Mouse (Mus musculus): ENCODE data around the gene Cx3cr1.
"Not testable (repeated sequence)": the region's sequence is repeated elsewhere in the genome, so short reads cannot be mapped to it uniquely, and the experiment has no call there.

Cx3cr1 gene

DNA sequence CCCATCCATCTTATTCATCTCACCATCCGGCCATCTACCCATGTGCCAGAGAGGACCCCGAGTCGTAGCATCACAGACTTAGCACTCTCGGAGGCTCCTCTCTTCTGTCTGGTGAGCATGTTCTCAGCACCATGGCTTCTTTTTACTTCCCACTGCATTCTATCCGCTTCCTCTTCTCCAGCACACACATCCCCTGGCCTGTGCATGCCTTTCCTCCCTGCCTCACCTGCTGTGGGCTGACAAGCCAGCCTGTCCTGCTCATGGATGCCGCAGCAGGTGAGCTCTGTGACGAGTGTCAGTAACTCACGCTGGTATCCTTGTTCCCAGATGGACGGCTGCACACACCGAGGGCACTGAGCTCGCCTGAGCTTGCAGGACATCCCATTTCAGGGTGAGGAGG is at the start of gene Cx3cr1:
Gene Cx3cr1 (minus strand): TSS at position 101 of the 400 bp plus-strand sequence.
- no peak for DNase-seq

GRCm38 (mm10) chr9:120118212-120118611 is 48.5 kb upstream of the Cx3cr1 start:
- DNase-seq = no peak

DNA sequence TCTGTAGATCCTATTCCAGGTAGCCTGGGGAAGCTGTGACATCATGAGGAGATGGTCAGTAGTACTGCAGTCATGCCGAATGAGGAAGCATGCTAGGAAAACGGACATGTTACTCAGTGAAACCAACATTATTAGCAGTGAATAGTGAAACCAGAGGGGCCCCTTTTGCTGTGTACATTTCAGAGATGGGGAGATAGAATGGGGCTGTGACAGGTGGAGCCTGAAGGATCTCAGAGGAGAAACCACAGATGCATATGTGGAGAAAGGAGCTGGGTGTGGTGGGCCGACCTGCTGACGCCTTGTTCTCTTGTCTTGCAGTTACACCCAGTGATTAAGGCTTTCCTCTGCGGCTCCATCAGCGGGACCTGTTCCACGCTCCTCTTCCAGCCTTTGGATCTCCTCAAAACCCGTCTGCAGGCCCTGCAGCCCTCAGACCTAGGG is 46.5 kb upstream of the Cx3cr1 start:
- DNase-seq = no peak

DNA sequence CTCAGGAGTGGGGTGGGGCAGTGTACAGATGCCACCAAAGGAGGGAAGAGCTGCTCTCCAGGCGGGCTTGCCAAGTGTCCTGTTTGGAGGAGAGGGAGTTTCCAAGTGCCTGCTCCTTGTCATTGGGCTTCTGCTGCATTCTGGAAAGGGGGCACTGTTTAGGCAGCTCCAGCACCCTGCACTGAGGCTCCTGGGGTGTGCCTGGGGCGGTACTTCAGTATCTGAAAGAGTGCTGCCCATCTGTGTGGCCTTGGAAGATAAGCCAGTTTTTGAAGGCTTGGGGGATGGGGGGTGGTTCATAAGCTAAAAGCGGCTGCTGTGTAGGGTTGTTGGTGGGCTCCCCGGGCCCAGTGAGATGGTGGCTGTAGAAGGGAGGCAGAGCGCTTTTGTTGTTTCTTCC is 45.9 kb upstream of the Cx3cr1 start:
- DNase-seq = no peak

GRCm38 (mm10) chr9:120114789-120115151 is 45.1 kb upstream of the Cx3cr1 start:
- no peak for DNase-seq

DNA sequence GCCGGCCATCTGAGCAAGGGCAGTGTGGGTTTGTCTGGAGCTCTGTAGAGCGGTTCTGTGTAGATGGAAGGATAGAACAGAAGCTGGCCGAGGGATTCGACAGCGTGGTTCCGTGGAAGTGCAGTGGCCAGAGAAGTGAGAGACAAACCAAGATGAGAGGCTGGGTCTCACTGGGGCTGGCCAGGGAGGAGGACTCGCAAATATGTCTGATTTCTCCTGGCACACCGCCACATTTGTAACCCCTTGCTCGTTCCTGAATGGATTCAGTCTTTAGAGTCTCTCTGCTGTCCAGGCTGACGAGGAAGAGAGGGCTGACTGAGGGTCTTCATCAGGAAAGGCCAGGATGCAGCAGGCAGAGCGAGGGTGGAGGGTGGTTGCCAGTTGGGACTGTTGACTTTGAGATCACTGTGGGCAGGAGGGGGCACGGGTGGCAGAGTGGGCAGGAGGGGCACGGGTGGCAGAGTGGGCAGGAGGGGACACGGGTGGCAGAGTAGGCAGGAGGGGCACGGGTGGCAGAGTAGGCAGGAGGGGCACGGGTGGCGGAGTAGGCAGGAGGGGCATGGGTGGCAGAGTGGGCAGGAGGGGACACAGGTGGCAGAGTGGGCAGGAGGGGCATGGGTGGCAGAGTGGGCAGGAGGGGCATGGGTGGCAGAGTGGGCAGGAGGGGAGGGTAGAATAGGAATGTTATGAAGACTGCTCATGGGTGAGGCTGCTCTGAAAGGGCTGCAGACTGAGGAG is 44.5 kb upstream of the Cx3cr1 start:
- DNase-seq = no peak

- no peak for DNase-seq
Observed at GRCm38 (mm10) chr9:120113456-120113855, 43.8 kb upstream of the Cx3cr1 start.

- DNase-seq = no peak
Observed at GRCm38 (mm10) chr9:120112472-120112871, 42.8 kb upstream of the Cx3cr1 start.

DNA sequence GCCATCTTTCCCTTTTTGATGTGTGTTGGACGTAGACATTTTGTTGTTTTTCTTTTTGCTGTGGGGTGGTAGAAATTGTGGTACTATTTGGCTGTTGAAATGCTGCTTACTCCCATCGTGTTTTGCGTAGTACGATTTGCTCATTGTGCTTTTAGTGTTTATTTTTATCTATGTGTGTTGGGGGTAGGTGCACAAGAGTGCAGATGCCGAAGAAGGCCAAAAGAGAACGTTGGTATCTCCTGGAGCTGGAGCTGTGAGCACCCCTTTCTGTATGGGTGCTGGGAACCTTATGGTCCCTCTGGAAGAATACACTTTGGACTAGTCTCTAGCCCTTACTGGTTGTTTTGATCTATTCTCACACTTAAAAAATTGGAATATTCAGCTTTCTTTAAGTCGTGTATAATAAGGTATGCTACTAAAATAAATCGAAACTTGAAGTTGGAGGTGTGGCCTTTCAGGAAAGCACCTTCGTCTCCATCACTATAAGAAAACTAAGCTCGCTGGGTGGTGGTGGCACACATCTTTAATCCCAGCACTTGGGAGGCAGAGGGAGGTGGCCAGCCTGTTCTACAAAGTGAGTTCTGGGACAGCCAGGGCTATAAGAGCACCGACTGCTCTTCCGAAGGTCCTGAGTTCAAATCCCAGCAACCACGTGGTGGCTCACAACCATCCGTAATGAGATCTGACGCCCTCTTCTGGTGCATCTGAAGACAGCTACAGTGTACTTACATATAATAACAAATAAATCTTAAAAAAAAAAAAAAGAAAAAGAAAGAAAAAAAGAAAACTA is 41.7 kb upstream of the Cx3cr1 start:
- DNase-seq = no peak

DNA sequence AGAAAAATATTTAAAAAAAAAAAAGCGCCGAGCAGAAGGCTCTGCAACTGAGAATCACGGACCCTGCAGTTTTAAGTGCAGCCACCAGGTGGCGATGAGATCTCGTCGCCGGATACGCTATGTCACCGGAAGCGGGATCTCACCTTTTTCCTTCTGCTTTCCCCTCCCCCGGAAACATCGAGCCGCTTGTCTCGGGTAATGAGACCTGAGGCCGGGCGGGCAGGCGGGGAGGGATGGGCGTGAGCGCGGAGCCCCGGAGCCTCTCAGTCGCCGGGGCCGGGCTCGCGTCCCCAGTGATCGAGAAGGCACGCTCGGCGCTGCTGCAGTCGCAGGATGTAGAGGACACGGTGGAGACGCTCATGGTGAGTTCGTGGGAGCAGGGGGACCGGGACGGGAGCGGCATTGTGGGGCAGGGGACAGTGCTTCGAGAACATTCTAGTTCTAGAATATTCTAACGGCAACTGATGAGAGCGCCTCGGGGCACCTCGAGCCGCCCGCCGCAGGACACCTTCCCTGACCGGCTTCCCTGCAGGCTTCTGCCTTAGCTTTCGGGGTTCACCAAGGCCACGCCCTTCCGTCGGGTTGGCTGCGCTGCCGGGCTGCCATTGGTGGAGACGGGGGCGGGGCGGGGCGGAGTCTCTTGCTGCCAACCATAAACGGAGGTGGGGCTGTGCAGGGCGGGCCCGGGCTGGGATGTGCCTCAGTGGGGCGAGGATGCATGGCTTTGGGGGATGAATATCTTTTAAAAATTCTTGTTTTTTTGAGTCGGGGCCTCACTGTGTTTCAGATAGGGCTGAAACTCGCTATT is 40.7 kb upstream of the Cx3cr1 start, which contains the start of gene Slc25a38:
Gene Slc25a38 (plus strand): TSS at position 164 of the 808 bp plus-strand sequence.
- peak; percentile 97 to 98 for DNase-seq

DNA sequence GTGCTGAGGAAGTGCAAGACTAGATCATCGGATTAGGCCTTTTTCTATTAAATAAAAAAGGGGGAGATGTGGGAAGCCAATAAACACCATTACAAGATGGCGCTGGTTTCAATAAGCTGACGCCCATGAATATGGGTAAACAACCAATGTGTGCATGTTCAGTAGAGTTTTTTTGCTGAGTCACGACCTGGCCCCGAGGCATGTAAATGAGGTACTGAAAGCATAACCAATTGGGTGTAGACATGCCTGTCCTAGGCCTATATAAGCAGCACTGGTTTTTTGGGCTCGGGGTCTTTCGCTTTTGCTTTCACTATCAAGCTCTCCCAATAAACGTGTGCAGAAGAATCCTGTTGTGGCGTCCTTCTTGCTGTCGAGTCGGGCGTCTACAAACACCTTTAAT is 39.3 kb upstream of the Cx3cr1 start:
- DNase-seq = not testable (repeated sequence)

DNA sequence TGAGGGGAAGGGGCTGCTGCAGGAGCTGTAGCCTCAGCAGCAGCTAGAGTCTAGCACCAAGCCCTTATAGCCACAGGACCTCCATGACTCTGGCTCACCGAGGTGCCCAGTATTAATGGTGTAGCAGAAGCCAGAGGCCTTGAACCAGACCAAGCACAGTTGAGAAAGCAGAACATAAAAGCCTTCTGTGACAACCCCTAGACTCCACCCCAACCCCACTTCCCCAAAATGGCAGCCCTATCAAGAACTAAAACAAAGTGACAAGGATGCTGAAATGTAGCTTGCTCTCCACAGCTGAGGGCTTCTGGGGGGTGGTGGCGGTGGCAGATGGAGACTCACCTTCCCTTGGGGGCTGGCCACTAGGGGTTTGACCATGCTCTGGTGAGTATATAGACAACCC is 31.5 kb upstream of the Cx3cr1 start:
- no peak for DNase-seq

DNA sequence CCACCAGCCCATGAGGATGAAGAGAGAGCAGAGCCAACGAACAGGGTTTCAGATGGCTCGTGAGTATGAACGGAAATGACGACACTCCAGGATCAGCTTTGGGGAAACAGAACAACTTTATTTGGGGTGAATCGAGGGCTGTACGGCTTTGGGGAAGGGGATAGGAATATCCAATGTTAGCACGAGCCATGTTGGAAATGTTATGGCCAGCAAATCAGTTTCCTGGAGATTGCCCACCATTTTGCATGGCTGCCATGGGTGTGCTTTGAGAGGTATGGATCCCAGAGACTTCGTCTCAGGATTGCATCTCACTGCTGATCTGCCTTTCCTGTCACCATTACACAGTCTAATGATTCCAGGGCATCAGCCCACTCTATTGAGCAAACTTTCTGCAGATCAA is 29.6 kb upstream of the Cx3cr1 start:
- no peak for DNase-seq

DNA sequence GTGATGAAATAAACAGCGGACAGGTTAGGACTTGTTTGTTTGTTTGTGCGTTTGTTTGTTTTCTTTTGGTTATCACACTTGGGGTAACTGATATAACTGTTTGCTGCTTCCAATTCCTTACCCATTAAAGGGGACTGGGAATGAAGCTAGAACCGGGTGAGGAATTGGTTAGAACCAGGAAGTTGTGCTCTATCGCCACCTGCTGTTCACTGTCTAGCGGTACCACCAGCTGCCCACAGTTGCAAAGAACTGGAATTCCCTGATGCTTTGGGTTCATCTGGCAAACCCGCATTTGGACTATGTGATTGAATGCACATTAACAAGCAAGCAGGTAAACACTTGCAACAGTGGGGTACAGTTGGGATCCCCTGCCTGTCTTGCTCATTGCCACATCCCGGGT is 29.0 kb upstream of the Cx3cr1 start:
- peak; percentile 84 to 89 for DNase-seq

DNA sequence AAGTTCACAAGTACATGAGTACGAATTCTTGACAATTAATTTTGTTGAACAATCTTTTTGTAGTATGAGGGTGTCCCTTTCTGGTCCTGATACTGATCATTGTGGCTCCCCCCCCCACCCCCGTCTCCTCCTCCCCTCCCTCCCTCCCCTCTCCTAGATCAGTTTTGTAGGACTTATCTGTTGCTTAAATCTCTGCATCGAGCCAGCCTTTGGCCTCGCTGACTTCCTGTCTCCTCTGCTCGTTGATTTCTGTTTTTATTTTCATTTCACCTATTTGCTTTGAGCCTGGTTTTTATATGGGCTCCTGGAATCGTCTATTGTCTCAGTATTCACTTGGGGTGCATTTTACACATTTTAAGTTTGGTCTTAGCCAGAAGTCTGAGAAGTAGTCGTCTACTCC is 26.2 kb upstream of the Cx3cr1 start:
- no peak for DNase-seq

DNA sequence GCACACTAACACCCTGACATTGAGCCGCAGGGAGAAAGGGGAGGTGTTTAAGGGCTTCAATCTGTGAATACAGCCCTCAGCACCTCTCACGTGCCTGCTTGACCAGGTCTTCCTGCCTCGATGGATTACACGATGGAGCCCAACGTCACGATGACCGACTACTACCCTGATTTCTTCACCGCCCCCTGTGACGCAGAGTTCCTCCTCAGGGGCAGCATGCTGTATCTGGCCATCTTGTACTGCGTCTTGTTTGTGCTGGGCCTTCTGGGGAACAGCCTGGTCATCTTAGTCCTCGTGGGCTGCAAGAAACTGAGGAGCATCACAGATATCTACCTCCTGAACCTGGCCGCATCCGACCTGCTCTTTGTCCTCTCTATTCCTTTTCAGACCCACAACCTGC is 24.0 kb upstream of the Cx3cr1 start:
- DNase-seq = no peak

- no peak for DNase-seq
Observed at GRCm38 (mm10) chr9:120091696-120092238, 22.1 kb upstream of the Cx3cr1 start, which contains the start of gene Ccr8. Gene Ccr8 (plus strand): TSS chr9:120092114.

DNA sequence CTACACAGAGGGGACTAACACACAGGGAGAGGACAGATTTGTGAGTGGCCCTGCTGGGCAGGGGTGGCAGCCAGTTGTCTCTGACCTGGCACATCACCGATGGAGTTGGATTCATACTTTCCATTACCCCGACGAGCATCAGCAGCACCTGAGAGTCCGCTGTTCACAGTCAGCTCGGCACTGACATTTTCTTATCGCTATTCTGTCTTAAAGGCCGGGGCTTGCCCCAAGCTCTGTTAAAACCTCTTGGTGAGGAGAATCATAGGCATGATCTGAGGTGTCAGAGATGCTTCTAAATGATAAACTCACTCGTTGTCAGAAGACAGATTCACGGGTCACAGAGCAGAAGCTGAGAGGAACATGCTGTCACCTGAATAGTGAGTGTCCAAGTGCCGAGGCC is 21.4 kb upstream of the Cx3cr1 start:
- no peak for DNase-seq

DNA sequence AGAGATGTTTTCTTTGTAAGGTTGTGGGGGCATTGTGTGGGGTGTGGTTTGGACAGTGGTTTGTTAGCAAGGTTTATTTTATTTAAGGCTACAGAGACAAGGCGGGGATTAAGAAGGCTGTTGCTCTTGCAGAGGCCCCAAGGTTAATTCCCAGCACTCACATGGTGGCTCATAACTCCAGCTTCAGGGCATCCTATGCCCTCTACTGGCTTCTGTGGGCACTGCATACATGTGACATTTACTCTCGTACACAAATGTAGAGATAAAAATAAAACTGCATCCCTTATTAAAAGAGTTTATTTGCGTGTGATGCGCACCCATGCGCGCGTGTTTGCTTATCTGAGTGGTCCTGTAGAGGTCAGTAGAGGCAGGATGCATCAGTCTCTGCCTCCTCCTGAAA is 19.4 kb upstream of the Cx3cr1 start:
- DNase-seq = no peak

GRCm38 (mm10) chr9:120084406-120084805 is 14.7 kb upstream of the Cx3cr1 start:
- no peak for DNase-seq

GRCm38 (mm10) chr9:120083158-120083894 is 13.6 kb upstream of the Cx3cr1 start:
- DNase-seq = no peak

DNA sequence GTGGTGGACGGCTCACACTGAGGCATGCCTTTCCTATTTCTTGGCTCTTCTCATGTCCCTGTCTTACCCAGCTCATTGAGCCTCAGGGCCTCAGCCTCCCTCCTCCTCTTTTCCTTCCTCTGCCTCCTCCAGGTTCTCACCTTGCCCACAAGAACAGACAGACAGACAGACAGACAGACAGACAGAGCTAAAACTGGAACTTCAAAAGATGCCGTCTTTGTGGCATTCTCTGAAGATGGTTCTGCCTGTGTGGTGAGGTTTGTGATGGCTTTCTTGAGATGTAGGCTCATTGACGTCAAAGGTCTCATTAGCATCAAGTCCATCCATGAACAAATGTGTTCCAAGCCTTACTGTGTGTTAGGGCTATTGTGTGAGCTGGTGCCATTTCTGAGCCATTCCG is 13.0 kb upstream of the Cx3cr1 start:
- DNase-seq = no peak
